Mouse (Mus musculus): ENCODE results near the gene Ssxb8. TPM values are rescaled to one million over a fixed set of nuclear protein-coding genes. Genes with fewer than 3 reads are reported as not detected.

Gene Ssxb8
- polyA plus RNA-seq (2015; fragmentation: Nextera tagmentation; extraction: Ambion mirVana): not detected in 2 replicates

DNA sequence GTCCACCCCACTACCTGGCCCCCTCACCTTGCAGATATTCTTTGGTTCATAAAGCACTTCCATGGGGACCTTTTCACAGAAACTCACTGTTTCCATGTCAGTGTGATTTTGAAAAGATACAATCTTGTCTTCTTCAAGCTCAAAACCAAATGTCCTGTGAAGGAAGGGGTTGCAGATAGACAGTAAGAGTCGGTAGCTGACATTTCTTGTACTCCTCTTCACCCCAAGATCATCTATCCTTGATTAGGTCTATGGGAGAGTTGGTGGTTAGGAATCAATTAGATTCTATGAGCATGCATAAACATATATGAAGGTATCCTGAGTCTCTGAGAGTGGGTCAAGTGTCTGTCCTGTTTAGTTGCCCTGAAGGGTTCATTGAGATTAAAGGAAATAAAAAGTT, at the start of gene Ssxb8:
Ssxb8 (minus strand) TSS at position 101 of the 400 bp plus-strand sequence.

Other genes with a start within 250 kb of the Ssxb8 start
- gene Ssxb2, start 229.1 kb downstream of the Ssxb8 start, polyA plus RNA-seq (2015; fragmentation: Nextera tagmentation; extraction: Ambion mirVana): not detected in 2 replicates
- gene Gm14459, start 165.9 kb downstream of the Ssxb8 start, polyA plus RNA-seq (2015; fragmentation: Nextera tagmentation; extraction: Ambion mirVana): not detected in 2 replicates
- gene Ssxb6, start 142.6 kb downstream of the Ssxb8 start, polyA plus RNA-seq (2015; fragmentation: Nextera tagmentation; extraction: Ambion mirVana): not detected in 2 replicates
- gene Ssxb3, start 99.0 kb downstream of the Ssxb8 start, polyA plus RNA-seq (2015; fragmentation: Nextera tagmentation; extraction: Ambion mirVana): not detected in 2 replicates
- gene Ssx9, start 57.6 kb upstream of the Ssxb8 start, polyA plus RNA-seq (2015; fragmentation: Nextera tagmentation; extraction: Ambion mirVana): not detected in 2 replicates
- gene Ssxb5, start 112.8 kb upstream of the Ssxb8 start, polyA plus RNA-seq (2015; fragmentation: Nextera tagmentation; extraction: Ambion mirVana): not detected in 2 replicates
- not detected in 2 replicates for gene Gm6592, start 153.2 kb upstream of the Ssxb8 start, polyA plus RNA-seq (2015; fragmentation: Nextera tagmentation; extraction: Ambion mirVana)
- gene Gm5751, start 183.4 kb upstream of the Ssxb8 start, polyA plus RNA-seq (2015; fragmentation: Nextera tagmentation; extraction: Ambion mirVana): not detected in 2 replicates
- 0.86 and 1.7 TPM in 2 replicates for gene B630019K06Rik, start 201.5 kb upstream of the Ssxb8 start, polyA plus RNA-seq (2015; fragmentation: Nextera tagmentation; extraction: Ambion mirVana)

Measured in skeletal muscle tissue, postnatal 0 days (tissue).